In genomic region chr3:128891078-128891477, GRCm38 (mm10) we compare ENCODE assay signal across 24 mouse cellular contexts.
"Had no signal": no experiment of that assay in that cellular context is flagged by ENCODE, and none has a peak within 500 bp of the region (broad histone marks: within the 10 kb centered on the region; RNA-seq: fewer than 3 reads in every experiment).

No protein-coding gene starts in this region.

- DNase-seq: gastrocnemius, adult 2 months; gastrocnemius, postnatal 10 days; gastrocnemius, postnatal 25 days; heart, adult 11 months; heart, adult 2 months; heart, postnatal 14 days; heart, postnatal 36 days; kidney, adult 11 months; kidney, adult 8-10 months; kidney, postnatal 10 days; kidney, postnatal 25 days; kidney, postnatal 4 days had no signal

- H3K36me3 ChIP-seq: heart, embryonic 13.5 days; heart, embryonic 15.5 days; hindbrain, embryonic 13.5 days; hindbrain, embryonic 15.5 days; limb, embryonic 10.5 days; limb, embryonic 12.5 days had no signal

- ATAC-seq: forebrain, embryonic 16.5 days; hindbrain, postnatal 0 days; intestine, embryonic 16.5 days had no signal

- H3K27ac ChIP-seq: gastrocnemius, adult 2 months; heart, adult 2 months; heart, embryonic 13.5 days; heart, embryonic 15.5 days; hindbrain, embryonic 13.5 days; hindbrain, embryonic 15.5 days; hindbrain, postnatal 0 days; layer of hippocampus, adult 2 months; left cerebral cortex, adult 2 months; limb, embryonic 10.5 days; limb, embryonic 12.5 days had no signal

- H3K9me3 ChIP-seq: heart, embryonic 13.5 days; heart, embryonic 15.5 days; hindbrain, embryonic 15.5 days; limb, embryonic 10.5 days; limb, embryonic 12.5 days had no signal

- H3K4me1 ChIP-seq: heart, embryonic 13.5 days; heart, embryonic 15.5 days; hindbrain, embryonic 13.5 days; hindbrain, embryonic 15.5 days; limb, embryonic 10.5 days; limb, embryonic 12.5 days had no signal

- H3K9ac ChIP-seq: heart, embryonic 13.5 days; heart, embryonic 15.5 days; hindbrain, embryonic 13.5 days; hindbrain, embryonic 15.5 days; limb, embryonic 12.5 days had no signal

- H3K4me3 ChIP-seq: gastrocnemius, adult 2 months; heart, adult 2 months; heart, embryonic 13.5 days; heart, embryonic 15.5 days; hindbrain, embryonic 13.5 days; hindbrain, embryonic 15.5 days; layer of hippocampus, adult 2 months; left cerebral cortex, adult 2 months; limb, embryonic 10.5 days; limb, embryonic 12.5 days had no signal

- H3K27me3 ChIP-seq: heart, embryonic 13.5 days; heart, embryonic 15.5 days; hindbrain, embryonic 13.5 days; hindbrain, embryonic 15.5 days; limb, embryonic 12.5 days had no signal

- H3K4me2 ChIP-seq: heart, embryonic 11.5 days; heart, embryonic 13.5 days; heart, embryonic 15.5 days; hindbrain, embryonic 13.5 days; hindbrain, embryonic 15.5 days; limb, embryonic 12.5 days had no signal
